Mouse (Mus musculus): Measurements from ENCODE around the gene Ly6g6d. TPM values are rescaled to one million over a fixed set of nuclear protein-coding genes. Genes with fewer than 3 reads are reported as not detected.

Ly6g6d gene
- polyA plus RNA-seq, 1 experiment from 2014 or later, result 4.9 TPM

DNA sequence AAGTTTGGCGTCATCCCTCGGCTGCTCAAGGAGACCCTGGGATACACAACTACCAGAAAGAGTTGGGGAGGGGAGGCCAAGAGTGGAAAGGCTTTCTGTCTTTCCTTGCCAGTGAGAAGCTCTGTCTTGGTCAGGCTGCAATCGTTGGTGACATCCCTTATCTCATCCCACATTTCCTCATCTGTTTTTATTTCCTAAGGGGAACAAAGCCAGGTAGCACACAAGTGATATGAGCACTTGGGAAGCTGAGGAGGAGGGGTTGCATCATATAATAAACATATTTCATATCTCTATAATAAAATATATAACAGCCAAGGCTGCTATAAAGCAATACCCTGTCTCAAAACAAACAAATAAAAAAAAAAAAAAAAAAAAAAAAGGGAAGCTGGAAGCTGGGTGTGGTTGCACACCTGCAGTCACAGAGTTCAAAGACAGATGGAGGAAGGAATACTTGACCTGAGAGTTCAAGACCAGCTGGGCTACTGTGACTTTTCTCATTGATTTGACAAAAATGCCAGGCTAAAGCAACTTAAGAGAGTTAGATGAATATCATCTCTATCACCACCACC lies 6.1 kb upstream of the Ly6g6d start:
- Histone ChIP-seq H3K4me3 (ENCODE audit: low read depth, low read length) (no peak overlapping the region), H3K36me3 (ENCODE audit: control insufficient read depth, insufficient read depth) (no peaks in the 10 kb centered on the region), H3K27me3 (replicated peaks; ENCODE audit: control insufficient read depth, insufficient read depth, low read length) (no peaks in the 10 kb centered on the region), H3K27ac (ENCODE audit: low read depth, low read length) (no peak overlapping the region), H3K9me3 (ENCODE audit: control insufficient read depth) (no peaks in the 10 kb centered on the region), H3K9ac (ENCODE audit: low read depth, low read length) (no peak overlapping the region), H3K4me1 (replicated peaks; ENCODE audit: control insufficient read depth, insufficient read depth, low read length) (peaks cover 2% of the 10 kb centered on the region; the same call in 1 of the 2 replicates), H3K4me2 (replicated peaks; ENCODE audit: low read depth) (no peak overlapping the region)
- no peak for ATAC-seq
- TF ChIP-seq CTCF (IDR thresholded peaks at IDR 0.05; ENCODE audit: low read depth), result no peak
- WGBS, result 65% methylated on average over 3 of the region's 3 CpGs

- no peak overlapping the region for H3K27ac ChIP-seq (ENCODE audit: low read depth, low read length)
- H3K4me1 ChIP-seq (replicated peaks; ENCODE audit: control insufficient read depth, insufficient read depth, low read length), result peaks cover 5% of the 10 kb centered on the region; the same call in 1 of the 2 replicates
- no peaks in the 10 kb centered on the region for H3K36me3 ChIP-seq (ENCODE audit: control insufficient read depth, insufficient read depth)
These were observed 5.1 kb upstream of the Ly6g6d start for GRCm38 (mm10) chr17:35082841-35083576.

DNA sequence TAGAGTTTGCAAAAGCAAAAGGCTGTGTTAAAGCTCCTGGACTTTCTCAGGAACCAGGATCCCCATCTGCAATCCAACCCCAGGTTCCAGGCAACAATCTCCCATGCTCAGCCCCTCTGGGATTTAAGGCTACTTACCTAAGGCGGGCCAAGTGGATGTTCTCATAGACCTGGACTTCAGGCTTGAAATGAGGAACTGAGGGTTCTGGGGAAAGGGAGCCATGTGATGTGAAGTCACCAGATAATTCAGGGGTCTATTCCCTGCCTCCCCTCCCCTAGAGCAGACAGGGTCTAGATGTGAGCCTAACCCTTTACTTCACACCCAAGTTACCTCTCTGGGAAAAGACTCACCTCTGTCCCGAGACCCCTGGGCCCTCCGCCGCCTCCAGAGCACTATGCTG lies 2.8 kb upstream of the Ly6g6d start:
- H3K27ac ChIP-seq (ENCODE audit: low read depth, low read length), result 0 out of 2 replicates have a peak overlapping the region, but pooled peaks have one; percentile 41
- no peak overlapping the region for H3K9ac ChIP-seq (ENCODE audit: low read depth, low read length)
- no peaks in the 10 kb centered on the region for H3K36me3 ChIP-seq (ENCODE audit: control insufficient read depth, insufficient read depth)
- no peaks in the 10 kb centered on the region for H3K27me3 ChIP-seq (replicated peaks; ENCODE audit: control insufficient read depth, insufficient read depth, low read length)
- ATAC-seq, result no peak
- no peak overlapping the region for H3K4me2 ChIP-seq (replicated peaks; ENCODE audit: low read depth)
- no peak overlapping the region for H3K4me3 ChIP-seq (ENCODE audit: low read depth, low read length)
- TF ChIP-seq CTCF (IDR thresholded peaks at IDR 0.05; ENCODE audit: low read depth), result no peak
- WGBS, result 89% methylated on average over 4 of the region's 4 CpGs
- no peaks in the 10 kb centered on the region for H3K9me3 ChIP-seq (ENCODE audit: control insufficient read depth)
- H3K4me1 ChIP-seq (replicated peaks; ENCODE audit: control insufficient read depth, insufficient read depth, low read length), result peaks cover 11% of the 10 kb centered on the region; the same call in 1 of the 2 replicates

More at GRCm38 (mm10) chr17:35082841-35083576, 5.1 kb upstream of the Ly6g6d start:
- 87% methylated on average over 16 of the region's 16 CpGs for WGBS
- H3K4me2 ChIP-seq (replicated peaks; ENCODE audit: low read depth), result no peak overlapping the region
- no peak overlapping the region for H3K9ac ChIP-seq (ENCODE audit: low read depth, low read length)
- no peak overlapping the region for H3K4me3 ChIP-seq (ENCODE audit: low read depth, low read length)
- H3K9me3 ChIP-seq (ENCODE audit: control insufficient read depth), result no peaks in the 10 kb centered on the region
- no peak for TF ChIP-seq CTCF (IDR thresholded peaks at IDR 0.05; ENCODE audit: low read depth)
- no peak for ATAC-seq
- no peaks in the 10 kb centered on the region for H3K27me3 ChIP-seq (replicated peaks; ENCODE audit: control insufficient read depth, insufficient read depth, low read length)

- Histone ChIP-seq H3K4me2 (replicated peaks; ENCODE audit: low read depth) (peak overlapping the region; percentile 32; the same call in 1 of the 2 replicates), H3K9ac (ENCODE audit: low read depth, low read length) (0 out of 2 replicates have a peak overlapping the region, but pooled peaks have one; percentile 11), H3K9me3 (ENCODE audit: control insufficient read depth) (no peaks in the 10 kb centered on the region), H3K4me1 (replicated peaks; ENCODE audit: control insufficient read depth, insufficient read depth, low read length) (peaks cover 11% of the 10 kb centered on the region; the same call in 1 of the 2 replicates), H3K27ac (ENCODE audit: low read depth, low read length) (peak overlapping the region; percentile 41; the same call in 1 of the 2 replicates), H3K4me3 (ENCODE audit: low read depth, low read length) (no peak overlapping the region), H3K27me3 (replicated peaks; ENCODE audit: control insufficient read depth, insufficient read depth, low read length) (no peaks in the 10 kb centered on the region), H3K36me3 (ENCODE audit: control insufficient read depth, insufficient read depth) (no peaks in the 10 kb centered on the region)
- no peak for TF ChIP-seq CTCF (IDR thresholded peaks at IDR 0.05; ENCODE audit: low read depth)
- peak; percentile 28 for ATAC-seq
- WGBS, result 32% methylated on average over 6 of the region's 6 CpGs
These were observed 2.4 kb upstream of the Ly6g6d start for GRCm38 (mm10) chr17:35080248-35080647.

DNA sequence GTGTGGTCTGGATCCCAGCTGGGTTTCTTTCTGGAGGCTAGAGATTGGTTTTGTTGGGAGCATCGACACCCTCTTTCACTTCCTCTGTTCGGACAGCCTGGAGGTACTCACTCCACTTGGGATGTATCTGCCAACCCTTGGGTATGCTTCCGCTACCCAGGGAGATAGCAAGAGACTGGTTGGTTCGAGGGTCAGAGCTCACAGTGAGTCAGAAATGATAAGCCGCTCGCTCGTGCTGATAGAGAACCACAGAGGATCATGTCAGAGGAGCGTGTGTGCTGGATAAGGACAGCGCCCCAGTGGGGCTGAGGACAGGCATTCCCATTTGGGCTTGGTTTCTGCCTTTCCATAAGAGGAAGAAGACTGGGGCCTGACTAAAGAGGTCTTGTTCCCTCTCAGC lies 1.9 kb upstream of the Ly6g6d start:
- Histone ChIP-seq H3K9ac (ENCODE audit: low read depth, low read length) (0 out of 2 replicates have a peak overlapping the region, but pooled peaks have one; percentile 11), H3K27ac (ENCODE audit: low read depth, low read length) (peak overlapping the region; percentile 41; the same call in 1 of the 2 replicates), H3K4me2 (replicated peaks; ENCODE audit: low read depth) (peak overlapping the region; percentile 32; the same call in 1 of the 2 replicates), H3K4me1 (replicated peaks; ENCODE audit: control insufficient read depth, insufficient read depth, low read length) (peaks cover 11% of the 10 kb centered on the region; the same call in 1 of the 2 replicates), H3K27me3 (replicated peaks; ENCODE audit: control insufficient read depth, insufficient read depth, low read length) (no peaks in the 10 kb centered on the region), H3K9me3 (ENCODE audit: control insufficient read depth) (no peaks in the 10 kb centered on the region), H3K36me3 (ENCODE audit: control insufficient read depth, insufficient read depth) (no peaks in the 10 kb centered on the region), H3K4me3 (ENCODE audit: low read depth, low read length) (no peak overlapping the region)
- peak; percentile 76 for ATAC-seq
- 28% methylated on average over 9 of the region's 9 CpGs for WGBS
- TF ChIP-seq CTCF (IDR thresholded peaks at IDR 0.05; ENCODE audit: low read depth), result peak; percentile 58

- Histone ChIP-seq H3K4me1 (replicated peaks; ENCODE audit: control insufficient read depth, insufficient read depth, low read length) (peaks cover 11% of the 10 kb centered on the region; the same call in 1 of the 2 replicates), H3K27me3 (replicated peaks; ENCODE audit: control insufficient read depth, insufficient read depth, low read length) (no peaks in the 10 kb centered on the region), H3K4me2 (replicated peaks; ENCODE audit: low read depth) (peak overlapping the region; percentile 61), H3K36me3 (ENCODE audit: control insufficient read depth, insufficient read depth) (no peaks in the 10 kb centered on the region), H3K9me3 (ENCODE audit: control insufficient read depth) (no peaks in the 10 kb centered on the region), H3K4me3 (ENCODE audit: low read depth, low read length) (peak overlapping the region; percentile 23), H3K9ac (ENCODE audit: low read depth, low read length) (peak overlapping the region; percentile 44), H3K27ac (ENCODE audit: low read depth, low read length) (peak overlapping the region; percentile 22; the same call in 1 of the 2 replicates)
- ATAC-seq, result no peak
- WGBS, result 25% methylated on average over 2 of the region's 2 CpGs
- TF ChIP-seq CTCF (IDR thresholded peaks at IDR 0.05; ENCODE audit: low read depth), result no peak
These were observed 580 bp downstream of the Ly6g6d start for GRCm38 (mm10) chr17:35077285-35077684.
